Mouse (Mus musculus) liver, embryonic 14.5 days (tissue): ENCODE results near the gene Cd9. TPM values are rescaled to one million over a fixed set of nuclear protein-coding genes. Genes with fewer than 3 reads are reported as not detected.

Source experiments
- ATAC-seq: fragments of 200-750 bp; cut with Nextera tagmentation; 2 replicates; pipeline ENCODE4 v1.8.0; 2017; ENCODE audit warnings: moderate number of reproducible peaks, mild to moderate bottlenecking, moderate library complexity; ENCODE audit not compliant: insufficient read depth
- DNase-seq, 3 experiments: peaks; one replicate each; pipeline ENCODE4 v3.0.0-alpha.2; 2012 to 2013; ENCODE audit warnings: low read depth in 3 of 3, low spot score in 3 of 3
- H3K27ac ChIP-seq: fragments of 300-500 bp; sonication (generic); 2 replicates; pipeline ENCODE4 v1.5.1; 2014; ENCODE audit warnings: moderate library complexity, mild to moderate bottlenecking, control low read depth, inconsistent platforms
- H3K27me3 ChIP-seq: fragments of 300-500 bp; sonication (generic); 2 replicates; pipeline ENCODE4 v1.6.1; 2014; ENCODE audit warnings: mild to moderate bottlenecking, low read length, moderate library complexity; ENCODE audit not compliant: control insufficient read depth, insufficient read depth
- H3K36me3 ChIP-seq: fragments of 300-500 bp; sonication (generic); replicated peaks from 2 replicates; pipeline ENCODE4 v1.6.1; 2014; ENCODE audit warnings: low read depth; ENCODE audit not compliant: control insufficient read depth, insufficient read depth
- H3K4me1 ChIP-seq, 2 experiments: fragments of 200-500 bp in 1 of 2; fragments of 300-500 bp in 1 of 2; sonication (generic) in 1 of 2; replicated peaks; 2 replicates each; pipeline ENCODE4 v1.6.1; 2012 to 2014; ENCODE audit warnings: antibody characterized with exemption in 1 of 2, inconsistent platforms in 1 of 2, low read length in 1 of 2; ENCODE audit not compliant: control insufficient read depth in 2 of 2, insufficient read depth in 2 of 2
- H3K4me2 ChIP-seq: fragments of 300-500 bp; sonication (generic); 2 replicates; pipeline ENCODE4 v1.6.1; 2014; ENCODE audit warnings: low read depth, mild to moderate bottlenecking, control low read depth, moderate library complexity
- H3K4me3 ChIP-seq, 2 experiments: fragments of 200-500 bp in 1 of 2; fragments of 300-500 bp in 1 of 2; sonication (generic) in 1 of 2; 2 replicates each; pipeline ENCODE4 v1.5.1; 2012 to 2014; ENCODE audit warnings: low read depth in 2 of 2, low read length in 2 of 2, mild to moderate bottlenecking in 2 of 2, control low read depth in 1 of 2, inconsistent platforms in 1 of 2, moderate library complexity in 1 of 2; ENCODE audit not compliant: insufficient read depth in 1 of 2
- H3K9ac ChIP-seq: fragments of 300-500 bp; sonication (generic); replicated peaks from 2 replicates; pipeline ENCODE4 v1.6.1; 2014; ENCODE audit warnings: mild to moderate bottlenecking, control low read depth, moderate library complexity
- H3K9me3 ChIP-seq: fragments of 300-500 bp; sonication (generic); 2 replicates; pipeline ENCODE4 v1.6.1; 2016; ENCODE audit warnings: low read length, mixed read lengths; ENCODE audit not compliant: control insufficient read depth
- CTCF ChIP-seq: IDR thresholded peaks from 2 replicates; pipeline ENCODE4 v1.5.1; 2016; ENCODE audit warnings: antibody characterized with exemption, low read depth, control low read depth
- EP300 ChIP-seq: IDR thresholded peaks from 2 replicates; pipeline ENCODE4 v1.6.1; 2016; ENCODE audit warnings: antibody characterized with exemption, low read depth
- WGBS: fragments of 180-500 bp; shearing (Covaris S2); extraction: QIAGEN DNeasy Blood & Tissue Kit; methylation state at CpG from one replicate; pipeline ENCODE4 v1.1.7; 2014; ENCODE audit not compliant: insufficient replicate concordance; 5-methylcytosine and 5-hydroxymethylcytosine counted together
- polyA plus RNA-seq, 2 experiments: library from polyadenylated mRNA; depleted of rRNA in 1 of 2; stranded (reverse) in 1 of 2; unstranded in 1 of 2; fragments of >200 nt; fragmentation: Nextera tagmentation in 1 of 2; extraction: Ambion mirVana in 1 of 2; gene quantifications; 2 replicates each; pipeline versions ENCODE4 v1.2.1 to v1.2.3; 2012 to 2014

Cd9 gene
- polyA plus RNA-seq, 2 experiments, result 62.6 to 96.8 TPM

GRCm38 (mm10) chr6:125511196-125511595 is 16.6 kb upstream of the Cd9 start:
- DNase-seq (no peak), ATAC-seq (no peak)
- TF ChIP-seq CTCF (no peak), EP300 (no peak)
- no peaks in the 10 kb centered on the region for H3K27me3 ChIP-seq
- H3K9ac ChIP-seq, result no peak overlapping the region
- H3K27ac ChIP-seq, result no peak overlapping the region
- no peak overlapping the region for H3K4me2 ChIP-seq
- WGBS, result 67% methylated on average over 7 of the region's 7 CpGs
- H3K4me1 ChIP-seq, result peaks cover 6 to 40% of the 10 kb centered on the region in 2 experiments
- H3K9me3 ChIP-seq, result no peaks in the 10 kb centered on the region
- H3K4me3 ChIP-seq, result no peak overlapping the region
- H3K36me3 ChIP-seq, result no peaks in the 10 kb centered on the region

GRCm38 (mm10) chr6:125510645-125511044 is 16.1 kb upstream of the Cd9 start:
- Histone ChIP-seq H3K27ac (no peak overlapping the region), H3K4me1 (peaks cover 6 to 38% of the 10 kb centered on the region in 2 experiments)
- ATAC-seq, result no peak

GRCm38 (mm10) chr6:125509783-125510182 is 15.2 kb upstream of the Cd9 start:
- 35% methylated on average over 3 of the region's 3 CpGs for WGBS
- Histone ChIP-seq H3K27ac (no peak overlapping the region), H3K9me3 (no peaks in the 10 kb centered on the region), H3K27me3 (no peaks in the 10 kb centered on the region), H3K36me3 (no peaks in the 10 kb centered on the region), H3K4me2 (no peak overlapping the region), H3K4me3 (no peak overlapping the region), H3K4me1 (peaks cover 6 to 33% of the 10 kb centered on the region in 2 experiments), H3K9ac (no peak overlapping the region)
- ATAC-seq (no peak), DNase-seq (no peak)
- TF ChIP-seq CTCF (no peak), EP300 (no peak)

More at GRCm38 (mm10) chr6:125510645-125511044, 16.1 kb upstream of the Cd9 start:
- no peak for DNase-seq
- no peak overlapping the region for H3K4me3 ChIP-seq
- H3K9me3 ChIP-seq, result no peaks in the 10 kb centered on the region
- H3K27me3 ChIP-seq, result no peaks in the 10 kb centered on the region
- TF ChIP-seq CTCF (no peak), EP300 (no peak)
- no peak overlapping the region for H3K9ac ChIP-seq
- no peaks in the 10 kb centered on the region for H3K36me3 ChIP-seq
- H3K4me2 ChIP-seq, result no peak overlapping the region

DNA sequence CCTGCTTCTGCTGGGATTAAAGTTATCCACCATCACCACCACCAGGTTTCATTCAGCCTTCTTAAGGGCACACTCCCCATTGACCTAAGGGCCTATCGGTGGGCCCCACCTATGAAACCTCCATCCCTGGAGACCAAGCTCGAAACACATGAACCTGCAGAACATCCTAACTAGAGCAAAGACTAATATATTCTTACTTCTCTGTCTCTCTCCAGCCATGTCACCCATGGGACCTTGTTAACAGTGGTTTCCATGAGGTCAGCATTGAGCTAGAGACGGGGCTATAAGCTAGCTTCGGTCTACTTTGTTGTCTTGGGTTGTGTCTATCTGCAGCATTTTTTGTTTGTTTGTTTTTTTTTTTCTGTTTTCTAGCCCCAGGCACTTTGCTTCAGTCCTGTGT is 11.8 kb upstream of the Cd9 start:
- no peak for DNase-seq
- WGBS, result 79% methylated on average over 4 of the region's 4 CpGs
- Histone ChIP-seq H3K4me2 (no peak overlapping the region), H3K4me1 (peaks cover 0 to 5% of the 10 kb centered on the region in 2 experiments; a peak in 1 of 4 replicates), H3K27ac (no peak overlapping the region), H3K9me3 (no peaks in the 10 kb centered on the region), H3K36me3 (no peaks in the 10 kb centered on the region), H3K27me3 (no peaks in the 10 kb centered on the region), H3K4me3 (no peak overlapping the region), H3K9ac (no peak overlapping the region)
- ATAC-seq, result no peak
- TF ChIP-seq EP300, result no peak
- no peak for TF ChIP-seq CTCF

DNA sequence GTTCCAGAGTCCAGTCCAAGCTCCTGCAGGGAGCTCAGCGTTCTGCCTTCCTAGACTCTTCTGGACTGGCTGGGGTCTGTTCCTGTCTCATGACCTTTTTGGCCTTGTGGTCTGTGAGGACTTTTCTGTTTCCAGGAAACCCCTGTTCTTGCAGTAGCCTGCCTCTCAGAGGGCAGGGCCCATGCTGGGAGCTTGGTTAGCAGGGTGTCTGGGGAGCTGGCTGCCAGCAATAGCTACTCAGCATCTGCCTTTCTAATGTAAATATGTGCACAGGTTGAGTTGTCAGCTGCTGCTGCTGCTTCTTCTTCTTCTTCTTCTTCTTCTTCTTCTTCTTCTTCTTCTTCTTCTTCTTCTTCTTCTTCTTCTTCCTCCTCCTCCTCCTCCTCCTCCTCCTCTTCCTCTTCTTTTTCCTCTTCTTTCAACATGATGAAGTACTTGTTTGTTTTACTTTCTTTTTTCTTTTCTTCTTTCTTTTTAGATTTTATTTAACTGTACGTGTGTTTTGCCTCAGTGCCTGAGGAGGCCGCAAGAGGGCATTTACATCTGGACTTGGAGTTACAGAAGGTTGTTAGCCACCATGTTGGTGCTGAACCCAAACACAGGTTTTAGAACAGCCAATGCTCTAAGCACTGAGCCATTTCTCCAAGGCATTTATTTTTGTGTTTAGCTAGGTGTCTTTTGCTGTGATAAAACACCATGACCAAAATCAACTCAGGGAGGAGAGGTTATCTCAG is 10.2 kb upstream of the Cd9 start:
- H3K4me3 ChIP-seq, result no peak overlapping the region
- H3K27me3 ChIP-seq, result no peaks in the 10 kb centered on the region
- TF ChIP-seq EP300 (no peak), CTCF (no peak)
- 0 out of 4 replicates have a peak, but pooled peaks cover 0 to 5% of the 10 kb centered on the region in 2 experiments for H3K4me1 ChIP-seq
- 47% methylated on average over 3 of the region's 3 CpGs for WGBS
- H3K27ac ChIP-seq, result no peak overlapping the region
- no peak overlapping the region for H3K9ac ChIP-seq
- H3K9me3 ChIP-seq, result no peaks in the 10 kb centered on the region
- no peak for ATAC-seq
- no peak for DNase-seq
- no peak overlapping the region for H3K4me2 ChIP-seq
- no peaks in the 10 kb centered on the region for H3K36me3 ChIP-seq
